Mouse (Mus musculus) thymus, postnatal 4 days (tissue): ENCODE results near the gene Krt17.
"Not testable (repeated sequence)": the region's sequence is repeated elsewhere in the genome, so short reads cannot be mapped to it uniquely, and the experiment has no call there.

ENCODE experiments used
- DNase-seq: peaks from one replicate; pipeline ENCODE4 v3.0.0; 2021

Gene Krt17

GRCm38 (mm10) chr11:100260514-100261234, at the start of gene Krt17:
Gene Krt17 (minus strand): TSS chr11:100261029.
- no peak for DNase-seq

DNA sequence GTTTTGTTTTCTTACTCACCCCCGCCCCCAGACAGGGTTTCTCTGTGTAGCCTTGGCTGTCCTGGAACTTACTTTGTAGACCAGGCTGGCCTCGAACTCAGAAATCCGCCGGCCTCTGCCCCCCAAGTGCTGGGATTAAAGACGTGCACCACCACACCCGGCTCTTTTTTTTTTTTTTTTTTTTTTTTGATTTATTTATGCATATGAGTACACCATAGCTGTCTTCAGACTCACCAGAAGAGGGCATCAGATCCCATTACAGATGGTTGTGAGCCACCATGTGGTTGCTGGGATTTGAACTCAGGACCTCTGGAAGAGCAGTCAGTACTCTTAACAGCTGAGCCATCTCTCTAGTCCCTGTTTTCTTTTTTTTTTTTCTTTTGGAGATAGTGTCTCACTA, 47.8 kb upstream of the Krt17 start:
- not testable (repeated sequence) for DNase-seq

DNA sequence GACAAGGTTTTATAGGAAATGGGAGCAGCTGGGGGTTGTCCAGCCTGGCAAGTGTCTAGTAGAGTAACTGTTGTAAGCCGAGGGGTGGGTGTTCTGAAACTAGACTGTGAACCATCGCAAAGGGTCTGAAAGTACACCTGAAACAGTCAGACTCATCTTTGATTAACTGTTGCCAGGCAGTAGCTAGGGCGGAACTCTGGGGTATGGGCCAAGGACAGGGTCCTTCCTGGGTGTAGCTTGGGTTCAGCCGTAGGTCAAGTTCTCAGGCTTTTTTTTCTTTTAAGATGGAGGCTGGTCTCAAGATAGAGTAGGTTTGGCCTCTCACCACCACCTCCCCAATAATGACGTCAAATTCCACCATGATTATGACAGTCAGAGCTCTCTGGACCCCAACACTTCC, 47.1 kb upstream of the Krt17 start:
- no peak for DNase-seq

GRCm38 (mm10) chr11:100301292-100301691, 40.5 kb upstream of the Krt17 start:
- no peak for DNase-seq

GRCm38 (mm10) chr11:100300293-100300692, 39.5 kb upstream of the Krt17 start:
- DNase-seq: peak; percentile 86

DNA sequence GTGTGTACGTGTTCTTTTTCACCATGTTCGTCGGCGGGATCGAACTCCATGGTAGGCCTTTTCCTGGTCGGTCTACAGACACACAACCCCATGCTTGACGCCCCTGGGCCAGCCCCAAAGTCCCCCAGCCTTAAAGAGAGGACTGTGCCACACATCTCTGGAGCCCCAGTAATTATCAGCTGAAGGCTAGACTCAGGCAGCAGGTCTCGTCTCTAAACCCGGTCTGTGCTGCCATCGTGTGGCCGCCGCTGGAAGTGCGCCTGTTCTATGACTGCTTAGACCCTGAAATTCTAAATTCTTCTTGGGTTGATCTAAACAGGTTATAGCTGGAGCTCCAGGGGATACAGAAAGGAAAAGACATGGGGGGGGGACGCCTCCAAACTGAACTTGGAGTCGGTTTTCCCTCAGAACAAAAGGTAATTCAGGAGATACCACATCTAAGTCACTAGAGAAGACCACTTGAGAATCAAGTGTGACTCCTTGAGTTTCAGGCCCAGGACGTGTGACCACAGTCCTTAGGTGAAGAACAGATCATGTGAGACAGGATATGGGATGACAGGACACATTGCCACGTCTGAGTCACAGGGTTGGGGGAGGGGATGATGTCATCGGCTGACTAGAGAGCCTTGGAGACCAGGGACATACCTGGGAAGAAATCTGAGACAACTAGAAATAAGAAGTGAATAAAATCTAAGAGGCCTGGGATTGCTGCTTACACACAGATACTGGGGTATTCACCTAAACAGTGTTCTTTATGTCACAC, 37.6 kb upstream of the Krt17 start:
- DNase-seq: peak; percentile 93

DNA sequence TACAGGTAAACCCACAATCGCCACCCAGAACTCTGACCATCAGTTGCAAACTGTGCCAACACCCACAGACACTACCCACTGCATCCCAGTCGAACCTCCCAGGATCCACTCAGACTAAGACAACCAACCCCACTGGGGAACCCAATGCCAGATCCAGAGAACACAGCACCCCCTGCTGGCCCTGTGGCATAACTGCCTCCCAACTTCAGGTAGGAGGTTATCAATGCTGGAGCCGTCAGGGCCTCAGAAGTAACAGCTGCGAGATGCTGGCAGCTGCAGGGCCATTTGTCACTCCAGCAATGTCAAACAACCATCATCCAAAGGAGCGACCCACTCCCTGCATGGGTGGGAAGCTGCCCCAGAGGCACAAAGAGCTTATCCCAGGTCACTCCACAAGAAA, 37.0 kb upstream of the Krt17 start:
- peak; percentile 71 for DNase-seq

DNA sequence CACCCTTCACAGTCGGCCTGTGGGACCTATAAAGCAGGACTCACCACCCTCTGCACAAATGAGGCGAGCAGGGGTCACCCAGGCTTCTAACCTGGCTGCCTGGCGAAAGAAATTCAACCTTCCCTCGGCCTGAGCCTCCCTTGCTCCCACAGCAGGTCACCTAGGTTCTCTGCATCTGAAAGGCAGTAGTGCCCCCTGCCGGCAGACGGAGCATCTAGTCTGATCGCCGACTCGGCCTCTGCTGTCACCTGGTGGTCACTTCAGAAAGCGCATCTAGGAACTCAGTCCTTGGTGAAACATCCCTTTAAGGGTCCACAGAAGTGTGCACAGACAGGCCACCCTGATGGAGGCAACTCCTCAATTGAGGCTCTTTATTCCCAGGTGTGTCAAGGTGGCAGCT, 34.5 kb upstream of the Krt17 start:
- DNase-seq: peak; percentile 94

DNA sequence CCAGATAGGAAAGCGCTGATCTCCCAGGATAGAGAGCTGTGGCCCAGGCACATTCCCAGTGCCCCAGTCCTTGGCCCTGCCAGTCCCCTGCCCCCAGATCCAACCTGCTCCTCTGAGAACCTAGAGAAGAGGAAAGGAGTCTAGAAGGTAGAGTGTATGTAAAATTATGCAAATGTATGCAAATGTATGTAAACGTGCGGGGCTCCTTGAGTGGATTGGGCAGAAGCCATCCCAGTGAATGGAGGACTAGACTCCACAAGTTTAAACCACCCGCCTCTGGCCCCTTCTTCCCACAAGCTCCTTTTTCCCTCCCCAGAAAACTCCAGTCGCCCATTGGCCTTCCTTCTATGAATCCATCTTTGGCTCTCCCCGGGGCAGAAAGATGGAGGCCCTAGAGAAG, 32.1 kb upstream of the Krt17 start:
- DNase-seq: no peak

- no peak for DNase-seq
Observed at GRCm38 (mm10) chr11:100290235-100290634, 29.4 kb upstream of the Krt17 start.

- DNase-seq: no peak
Observed at GRCm38 (mm10) chr11:100288942-100289341, 28.1 kb upstream of the Krt17 start.

- DNase-seq: no peak
Observed at GRCm38 (mm10) chr11:100287024-100287423, 26.2 kb upstream of the Krt17 start.

DNA sequence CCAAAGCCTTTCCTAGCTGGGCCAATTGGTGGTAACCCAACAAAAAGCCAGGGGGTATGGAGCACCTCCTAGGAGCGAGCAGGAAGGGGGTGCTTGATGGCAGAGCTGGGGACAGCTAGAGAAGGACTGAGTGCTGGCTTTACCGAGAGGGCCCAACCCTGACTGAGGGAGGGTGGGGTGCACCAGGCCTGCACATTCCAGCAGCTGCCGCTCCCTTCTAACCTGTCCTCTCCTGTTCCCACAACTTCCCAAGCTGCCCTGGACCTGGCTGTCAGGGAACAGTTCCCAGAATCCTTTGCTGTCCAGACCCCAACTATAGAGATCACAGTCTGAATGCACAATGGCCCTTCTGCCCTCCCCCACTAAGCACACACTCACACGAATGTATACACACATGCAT, 24.2 kb upstream of the Krt17 start:
- no peak for DNase-seq

- peak; percentile 92 for DNase-seq
Observed at GRCm38 (mm10) chr11:100282549-100282948, 21.7 kb upstream of the Krt17 start.

- DNase-seq: peak; percentile 89
Observed at GRCm38 (mm10) chr11:100281596-100282544, 21.0 kb upstream of the Krt17 start.

GRCm38 (mm10) chr11:100278759-100279158, 17.9 kb upstream of the Krt17 start:
- DNase-seq: no peak

- no peak for DNase-seq
Observed at GRCm38 (mm10) chr11:100277726-100278480, 17.1 kb upstream of the Krt17 start.

GRCm38 (mm10) chr11:100275466-100275865, 14.6 kb upstream of the Krt17 start:
- no peak for DNase-seq

DNA sequence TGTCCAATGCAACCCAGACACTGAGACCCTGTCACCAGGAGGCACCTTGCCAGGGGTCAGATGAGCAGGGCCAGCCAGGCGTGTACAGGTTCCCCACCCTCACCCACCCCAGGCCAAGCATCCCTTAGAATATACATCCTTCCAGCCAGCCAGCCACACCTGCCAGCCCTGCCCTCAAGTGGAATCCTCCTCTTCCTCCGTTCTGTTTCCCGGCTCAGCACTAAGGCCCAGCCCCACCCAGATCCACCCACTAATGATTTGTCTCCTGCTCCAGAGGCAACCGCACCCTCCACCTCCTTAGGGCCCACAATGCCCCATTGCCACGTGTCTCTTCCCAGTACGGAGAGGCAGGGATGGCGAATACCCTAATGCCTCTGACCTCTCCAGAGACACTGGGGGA, 13.9 kb upstream of the Krt17 start:
- DNase-seq: no peak

- no peak for DNase-seq
Observed at GRCm38 (mm10) chr11:100271878-100272277, 11.0 kb upstream of the Krt17 start.

GRCm38 (mm10) chr11:100269821-100270332, 9.0 kb upstream of the Krt17 start, which contains the start of gene Krt42:
Gene Krt42 (minus strand): TSS chr11:100269871.
- DNase-seq: no peak
